In the genomic region with DNA sequence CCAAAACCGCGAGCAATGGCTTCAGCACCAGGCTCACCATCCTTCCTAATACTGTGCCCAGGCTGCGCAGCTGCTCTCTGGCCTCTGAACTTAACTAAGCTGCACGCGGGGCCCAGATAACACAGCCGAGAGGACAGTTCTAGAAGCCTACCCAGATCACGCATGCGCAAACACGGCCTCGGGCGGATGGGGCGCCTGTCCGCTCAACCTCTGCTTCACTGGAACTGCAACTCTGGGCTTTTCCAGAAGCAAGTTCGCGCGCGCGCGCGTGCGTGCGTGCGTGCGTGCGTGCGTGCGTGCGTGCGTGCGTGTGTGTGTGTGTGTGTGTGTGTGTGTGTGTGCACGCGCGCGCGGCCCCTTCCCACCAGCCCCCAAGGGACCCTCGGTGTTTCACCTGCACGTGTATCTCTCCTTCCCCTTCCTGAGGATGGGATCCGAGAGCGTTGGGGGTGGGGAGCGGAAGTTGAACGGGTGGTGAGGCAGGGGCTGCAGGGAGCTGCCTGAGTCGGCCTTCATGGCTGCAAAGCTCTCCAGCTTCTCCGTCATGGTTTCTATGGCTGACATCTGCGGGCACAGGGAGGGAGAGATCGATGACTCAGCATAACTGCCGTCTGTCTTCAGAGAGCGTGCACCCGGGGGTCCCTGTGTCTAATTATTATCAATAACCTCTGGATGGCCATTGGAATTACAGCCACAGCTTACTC, we compare ENCODE assay signal across 9 mouse cellular contexts. TPM values are rescaled to one million over a fixed set of nuclear protein-coding genes. Genes with fewer than 3 reads are reported as not detected.
DNase-seq lines count a peak whose midpoint lies in the region; ATAC-seq lines count a peak whose summit lies in the region.
"Had no signal": no experiment of that assay in that cellular context is flagged by ENCODE, and none has a peak within 500 bp of the region (broad histone marks: within the 10 kb centered on the region; RNA-seq: fewer than 3 reads in every experiment).

No protein-coding gene starts in this region.

- no peaks in the 10 kb centered on the region for H3K36me3 ChIP-seq in kidney, embryonic 16.5 days (ENCODE audit: insufficient read depth, low read length)
- H3K36me3 ChIP-seq in intestine, embryonic 16.5 days (ENCODE audit: control insufficient read depth, insufficient read depth, low read length): no peaks in the 10 kb centered on the region

- H3K4me1 ChIP-seq in kidney, embryonic 16.5 days (ENCODE audit: insufficient read depth, low read length): peaks cover 49% of the 10 kb centered on the region
- H3K4me1 ChIP-seq in intestine, embryonic 16.5 days (ENCODE audit: control insufficient read depth, insufficient read depth, low read length): peaks cover 10% of the 10 kb centered on the region

- peaks cover 88% of the 10 kb centered on the region for H3K27me3 ChIP-seq in kidney, embryonic 16.5 days (ENCODE audit: insufficient read depth, low read length)
- 0 out of 2 replicates have a peak, but pooled peaks cover 2% of the 10 kb centered on the region for H3K27me3 ChIP-seq in intestine, embryonic 16.5 days (replicated peaks; ENCODE audit: control insufficient read depth, insufficient read depth, low read length)

- ATAC-seq in kidney, embryonic 16.5 days (ENCODE audit: low FRiP score, low TSS enrichment): no peak
- ATAC-seq in cerebellum, adult (ENCODE audit: insufficient number of reproducible peaks, low FRiP score, low TSS enrichment): 0 out of 2 replicates have a peak, but pooled peaks have one; percentile 27
- 0 out of 2 replicates have a peak, but pooled peaks have one; percentile 24 for ATAC-seq in intestine, embryonic 16.5 days
- peak; percentile 55 for ATAC-seq in megakaryocyte, adult 5-6 weeks (ENCODE audit: poor library complexity, severe bottlenecking)

- 56% methylated on average over 41 of the region's 48 CpGs for WGBS in kidney, embryonic 16.5 days
- WGBS in intestine, embryonic 16.5 days: 61% methylated on average over 48 of the region's 48 CpGs

- peak overlapping the region; percentile 10; the same call in 1 of the 2 replicates for H3K4me3 ChIP-seq in kidney, embryonic 16.5 days (ENCODE audit: low read length)
- peak overlapping the region; percentile 30 for H3K4me3 ChIP-seq in intestine, embryonic 16.5 days (ENCODE audit: low read length)

- H3K27ac ChIP-seq in kidney, embryonic 16.5 days (ENCODE audit: low read length): no peak overlapping the region
- H3K27ac ChIP-seq in intestine, embryonic 16.5 days (ENCODE audit: low read length): no peak overlapping the region

- H3K9ac ChIP-seq in kidney, embryonic 16.5 days (replicated peaks; ENCODE audit: low read length): no peak overlapping the region
- peak overlapping the region; percentile 49 for H3K9ac ChIP-seq in intestine, embryonic 16.5 days (ENCODE audit: low read depth, low read length)

- no peaks in the 10 kb centered on the region for H3K9me3 ChIP-seq in kidney, embryonic 16.5 days (ENCODE audit: low read length)
- no peaks in the 10 kb centered on the region for H3K9me3 ChIP-seq in intestine, embryonic 16.5 days (ENCODE audit: control insufficient read depth, low read length)

- H3K4me2 ChIP-seq in kidney, embryonic 16.5 days (replicated peaks; ENCODE audit: low read depth, low read length): peak overlapping the region; percentile 39
- H3K4me2 ChIP-seq in intestine, embryonic 16.5 days (ENCODE audit: low read depth, low read length): peak overlapping the region; percentile 33

- no peak for DNase-seq in kidney, adult 9 months
- peak; percentile 36 for DNase-seq in gastrocnemius, postnatal 25 days
- DNase-seq in testis, postnatal 10 days (ENCODE audit: low spot score): peak; percentile 61
- DNase-seq in right cerebral cortex, postnatal 25 days: no peak

RNA-seq across cellular contexts. Expression of gene B230104I21Rik, which starts 1.1 kb away (rescaled TPM):
- polyA plus RNA-seq in kidney, embryonic 16.5 days (2015; fragmentation: Nextera tagmentation; extraction: Ambion mirVana): 0.37 TPM in 1 of 2 replicates, not detected in the other
- total RNA-seq in gastrocnemius, postnatal 25 days (2021): not detected
- not detected in 2 replicates for polyA plus RNA-seq in intestine, embryonic 16.5 days (2015; fragmentation: Nextera tagmentation; extraction: Ambion mirVana)
- not detected in 2 replicates for total RNA-seq in megakaryocyte, adult 5-6 weeks (2015)
- not detected in 2 replicates for total RNA-seq in megakaryocyte, adult 5-6 weeks (2017)
- total RNA-seq: MEL had no signal

RNA-seq across cellular contexts. Expression of gene Arhgef16, which starts 33.4 kb away (rescaled TPM):
- polyA plus RNA-seq in kidney, embryonic 16.5 days (2015; fragmentation: Nextera tagmentation; extraction: Ambion mirVana): 44.2 and 44.3 TPM in 2 replicates
- under 1 TPM; 0.23 to 0.43 TPM for total RNA-seq in gastrocnemius, postnatal 25 days (2021)
- 69.5 and 74.1 TPM in 2 replicates for polyA plus RNA-seq in intestine, embryonic 16.5 days (2015; fragmentation: Nextera tagmentation; extraction: Ambion mirVana)
- total RNA-seq in megakaryocyte, adult 5-6 weeks (2015): not detected in 2 replicates
- not detected in 2 replicates for total RNA-seq in megakaryocyte, adult 5-6 weeks (2017)
- total RNA-seq: MEL had no signal

Comparison
In these comparisons a context has a peak if more than half of its experiments do, and no peak if none do; other contexts are left out.
1. DNase-seq: peak in gastrocnemius, postnatal 25 days (single experiment) and testis, postnatal 10 days (single experiment); none in kidney, adult 9 months (single experiment) and right cerebral cortex, postnatal 25 days (single experiment).